Mouse (Mus musculus): ENCODE results near the gene Slc17a6. TPM values are rescaled to one million over a fixed set of nuclear protein-coding genes. Genes with fewer than 3 reads are reported as not detected.

The Slc17a6 gene
- total and polyA plus RNA-seq, 2 experiments from 2014 or later, result 1.1 TPM; not detected in 1

DNA sequence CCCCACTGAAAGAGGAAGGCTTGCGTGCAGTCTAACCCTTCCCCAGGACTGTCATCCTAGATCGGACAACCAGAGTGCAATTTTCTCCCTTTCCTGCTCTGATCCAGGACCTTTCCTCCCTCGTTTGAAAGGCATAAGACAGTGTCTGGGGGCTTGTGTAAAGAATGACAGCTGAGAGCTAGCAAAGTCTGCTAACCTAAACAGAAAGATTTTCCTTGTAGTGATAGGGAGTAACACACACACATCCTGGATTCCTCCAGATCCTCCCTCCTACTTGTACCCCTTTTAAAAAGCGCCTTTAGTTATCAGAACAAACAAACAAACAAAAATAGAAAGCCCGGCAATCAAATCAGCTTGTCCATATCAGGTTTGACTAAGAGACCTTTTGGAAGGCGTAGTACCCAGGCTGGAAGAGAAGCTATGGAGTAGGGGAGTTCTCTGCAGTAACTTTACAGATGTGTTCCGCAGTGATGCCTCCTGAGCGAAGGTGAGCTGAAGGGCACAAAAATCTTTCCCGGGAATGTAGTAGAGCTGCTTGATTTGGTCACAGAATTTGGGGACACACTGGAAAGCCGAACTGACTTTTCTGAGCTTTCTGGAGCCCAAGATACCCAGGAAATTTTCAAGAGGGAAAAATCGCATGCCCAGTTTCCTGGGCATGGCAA lies 3.9 kb downstream of the Slc17a6 start:
- Histone ChIP-seq H3K27me3 (ENCODE audit: control insufficient read depth, insufficient read depth, low read length) (peaks cover 78% of the 10 kb centered on the region), H3K4me2 (ENCODE audit: low read depth, low read length) (no peak overlapping the region), H3K9ac (replicated peaks; ENCODE audit: low read depth, low read length) (no peak overlapping the region), H3K4me1 (ENCODE audit: control insufficient read depth, insufficient read depth) (no peaks in the 10 kb centered on the region), H3K36me3 (replicated peaks; ENCODE audit: control insufficient read depth, insufficient read depth, low read length) (no peaks in the 10 kb centered on the region), H3K4me3 (ENCODE audit: low read depth, low read length) (no peak overlapping the region), H3K27ac (ENCODE audit: low read depth) (no peak overlapping the region), H3K9me3 (replicated peaks; ENCODE audit: control insufficient read depth, low read length) (no peaks in the 10 kb centered on the region)
- TF ChIP-seq CTCF (IDR thresholded peaks at IDR 0.05; ENCODE audit: low read depth) (no peak), EP300 (IDR thresholded peaks at IDR 0.05; ENCODE audit: low read depth) (no peak)
- WGBS, result 2% methylated on average over 11 of the region's 11 CpGs
- no peak for DNase-seq (ENCODE audit: low spot score)
- no peak for ATAC-seq (ENCODE audit: insufficient read depth, low read depth)

DNA sequence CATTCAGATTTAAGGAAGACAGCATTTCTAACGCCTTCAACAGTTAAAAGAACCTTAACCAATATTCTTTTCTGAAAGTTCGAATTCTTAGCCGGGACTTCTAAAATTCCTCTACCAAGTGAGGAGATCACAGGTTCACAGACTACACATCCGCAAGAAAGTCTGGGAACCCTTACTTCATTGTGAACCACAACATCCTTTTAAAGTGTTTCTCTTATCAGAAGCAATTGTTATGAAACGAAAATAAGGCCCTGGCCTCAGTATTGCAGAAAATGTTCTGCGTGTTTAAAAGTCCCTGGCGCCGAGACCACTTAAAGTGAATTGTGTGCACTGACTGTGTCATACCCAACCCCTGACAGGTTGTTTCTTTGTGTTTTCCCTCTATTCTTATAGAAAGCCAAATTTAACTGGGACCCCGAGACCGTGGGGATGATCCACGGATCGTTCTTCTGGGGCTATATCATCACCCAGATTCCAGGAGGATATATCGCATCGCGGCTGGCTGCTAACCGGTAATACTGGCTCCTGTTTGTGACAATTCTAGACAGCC lies 4.7 kb downstream of the Slc17a6 start:
- Histone ChIP-seq H3K4me3 (ENCODE audit: low read depth, low read length) (no peak overlapping the region), H3K4me2 (ENCODE audit: low read depth, low read length) (no peak overlapping the region), H3K36me3 (replicated peaks; ENCODE audit: control insufficient read depth, insufficient read depth, low read length) (no peaks in the 10 kb centered on the region), H3K9me3 (replicated peaks; ENCODE audit: control insufficient read depth, low read length) (no peaks in the 10 kb centered on the region), H3K4me1 (ENCODE audit: control insufficient read depth, insufficient read depth) (no peaks in the 10 kb centered on the region), H3K27ac (ENCODE audit: low read depth) (no peak overlapping the region), H3K27me3 (ENCODE audit: control insufficient read depth, insufficient read depth, low read length) (peaks cover 76% of the 10 kb centered on the region), H3K9ac (replicated peaks; ENCODE audit: low read depth, low read length) (no peak overlapping the region)
- DNase-seq (ENCODE audit: low spot score) (no peak), ATAC-seq (ENCODE audit: insufficient read depth, low read depth) (no peak)
- 2% methylated on average over 16 of the region's 16 CpGs for WGBS
- TF ChIP-seq EP300 (IDR thresholded peaks at IDR 0.05; ENCODE audit: low read depth), result no peak
- TF ChIP-seq CTCF (IDR thresholded peaks at IDR 0.05; ENCODE audit: low read depth), result no peak

DNA sequence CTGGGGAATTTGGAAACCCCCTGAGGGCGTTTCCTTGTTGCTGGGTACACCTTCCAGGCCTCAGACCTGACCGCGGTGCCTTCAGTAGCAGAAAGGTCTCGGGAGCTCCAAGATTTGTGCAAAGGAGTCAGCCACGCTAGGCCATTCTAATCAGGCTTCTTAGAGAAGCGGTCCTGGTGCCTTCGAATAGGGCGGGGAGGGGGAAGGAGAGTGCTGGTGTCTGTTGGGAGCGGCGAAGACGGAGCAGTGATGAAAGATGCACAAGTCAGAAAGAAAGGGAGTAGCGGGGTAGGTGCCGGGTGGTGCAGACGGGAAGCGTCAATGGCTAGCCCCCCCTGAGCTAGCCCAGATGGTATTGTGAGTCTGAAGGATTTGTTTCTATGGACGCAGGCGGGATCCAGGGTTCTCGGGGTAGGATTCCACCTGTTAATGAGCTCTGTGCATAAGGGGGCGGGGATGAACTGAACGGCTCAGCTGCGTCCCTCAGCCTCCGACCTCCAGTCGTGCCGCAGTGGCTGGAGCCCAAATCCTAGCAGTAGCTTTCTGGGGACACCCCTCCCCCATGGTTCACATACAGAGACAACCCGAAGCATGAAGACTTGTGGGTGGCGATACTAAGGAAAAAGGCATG lies 5.3 kb downstream of the Slc17a6 start:
- Histone ChIP-seq H3K9me3 (replicated peaks; ENCODE audit: control insufficient read depth, low read length) (no peaks in the 10 kb centered on the region), H3K27me3 (ENCODE audit: control insufficient read depth, insufficient read depth, low read length) (peaks cover 72% of the 10 kb centered on the region), H3K4me3 (ENCODE audit: low read depth, low read length) (no peak overlapping the region), H3K27ac (ENCODE audit: low read depth) (no peak overlapping the region), H3K4me2 (ENCODE audit: low read depth, low read length) (no peak overlapping the region), H3K36me3 (replicated peaks; ENCODE audit: control insufficient read depth, insufficient read depth, low read length) (no peaks in the 10 kb centered on the region), H3K4me1 (ENCODE audit: control insufficient read depth, insufficient read depth) (no peaks in the 10 kb centered on the region), H3K9ac (replicated peaks; ENCODE audit: low read depth, low read length) (no peak overlapping the region)
- 1% methylated on average over 26 of the region's 26 CpGs for WGBS
- DNase-seq (ENCODE audit: low spot score) (no peak), ATAC-seq (ENCODE audit: insufficient read depth, low read depth) (no peak)
- TF ChIP-seq EP300 (IDR thresholded peaks at IDR 0.05; ENCODE audit: low read depth) (no peak), CTCF (IDR thresholded peaks at IDR 0.05; ENCODE audit: low read depth) (no peak)

DNA sequence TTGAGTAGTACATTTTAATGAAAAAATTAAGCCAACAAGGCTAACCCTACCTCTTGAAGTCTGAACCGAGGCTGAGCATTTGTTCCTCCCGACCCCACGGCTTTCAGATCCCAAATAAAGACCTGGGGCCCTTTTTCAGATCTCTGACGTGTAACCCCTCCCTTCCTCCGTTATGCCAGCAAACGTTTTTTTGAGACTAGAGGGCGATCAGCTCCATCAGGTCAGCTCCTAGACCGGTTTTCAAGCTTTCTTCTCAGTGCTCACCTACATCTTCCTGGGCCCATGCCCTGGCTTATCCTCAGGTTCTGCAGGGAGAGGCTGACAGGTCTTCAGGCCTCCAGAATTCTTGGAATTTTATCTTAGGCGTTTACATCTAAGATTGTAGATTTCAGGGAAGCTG lies 5.9 kb downstream of the Slc17a6 start:
- peaks cover 67% of the 10 kb centered on the region for H3K27me3 ChIP-seq (ENCODE audit: control insufficient read depth, insufficient read depth, low read length)
- WGBS, result 2% methylated on average over 9 of the region's 9 CpGs

DNA sequence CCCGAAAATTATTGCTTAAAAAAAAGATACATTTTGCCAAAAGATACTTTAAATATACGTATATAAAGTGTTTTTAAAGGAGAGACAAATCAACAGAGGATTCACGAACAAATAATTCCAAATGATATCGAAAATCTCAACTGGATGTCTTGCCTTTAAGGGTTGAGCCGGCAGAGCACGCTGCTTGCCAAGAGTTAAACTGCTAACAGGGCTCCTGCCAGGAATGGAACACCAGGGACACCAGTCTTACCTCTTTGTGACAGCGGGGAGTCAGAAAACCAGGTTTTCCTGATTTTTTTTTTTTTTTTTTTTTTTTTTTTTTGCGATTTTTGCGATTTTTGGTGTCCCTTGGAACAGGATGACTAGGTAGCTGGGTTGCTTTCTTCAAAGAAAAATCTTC lies 6.5 kb downstream of the Slc17a6 start:
- TF ChIP-seq CTCF (IDR thresholded peaks at IDR 0.05; ENCODE audit: low read depth) (no peak), EP300 (IDR thresholded peaks at IDR 0.05; ENCODE audit: low read depth) (no peak)
- DNase-seq (ENCODE audit: low spot score) (no peak), ATAC-seq (ENCODE audit: insufficient read depth, low read depth) (no peak)
- Histone ChIP-seq H3K4me3 (ENCODE audit: low read depth, low read length) (no peak overlapping the region), H3K9ac (replicated peaks; ENCODE audit: low read depth, low read length) (no peak overlapping the region), H3K9me3 (replicated peaks; ENCODE audit: control insufficient read depth, low read length) (no peaks in the 10 kb centered on the region), H3K27ac (ENCODE audit: low read depth) (no peak overlapping the region), H3K4me1 (ENCODE audit: control insufficient read depth, insufficient read depth) (no peaks in the 10 kb centered on the region), H3K36me3 (replicated peaks; ENCODE audit: control insufficient read depth, insufficient read depth, low read length) (no peaks in the 10 kb centered on the region), H3K27me3 (ENCODE audit: control insufficient read depth, insufficient read depth, low read length) (peaks cover 63% of the 10 kb centered on the region), H3K4me2 (ENCODE audit: low read depth, low read length) (no peak overlapping the region)
- 2% methylated on average over 9 of the region's 9 CpGs for WGBS

More for the DNA sequence above, 5.9 kb downstream of the Slc17a6 start:
- no peak overlapping the region for H3K27ac ChIP-seq (ENCODE audit: low read depth)
- TF ChIP-seq EP300 (IDR thresholded peaks at IDR 0.05; ENCODE audit: low read depth) (no peak), CTCF (IDR thresholded peaks at IDR 0.05; ENCODE audit: low read depth) (no peak)
- H3K4me1 ChIP-seq (ENCODE audit: control insufficient read depth, insufficient read depth), result no peaks in the 10 kb centered on the region
- no peak for ATAC-seq (ENCODE audit: insufficient read depth, low read depth)
- no peak overlapping the region for H3K4me2 ChIP-seq (ENCODE audit: low read depth, low read length)
- DNase-seq (ENCODE audit: low spot score), result no peak
- no peaks in the 10 kb centered on the region for H3K36me3 ChIP-seq (replicated peaks; ENCODE audit: control insufficient read depth, insufficient read depth, low read length)
- H3K9me3 ChIP-seq (replicated peaks; ENCODE audit: control insufficient read depth, low read length), result no peaks in the 10 kb centered on the region
- no peak overlapping the region for H3K4me3 ChIP-seq (ENCODE audit: low read depth, low read length)
- no peak overlapping the region for H3K9ac ChIP-seq (replicated peaks; ENCODE audit: low read depth, low read length)
